Mouse (Mus musculus) right cerebral cortex, postnatal 14 days (tissue): Measurements from ENCODE around the gene Pepd.
A peak's percentile ranks its signal among the peaks of the same experiment; 100 is the strongest.

Source experiments
- DNase-seq: peaks from one replicate; pipeline ENCODE4 v3.0.0; 2022

The Pepd gene

GRCm38 (mm10) chr7:34984526-34985133 lies 72.5 kb downstream of the Pepd start:
- DNase-seq, result no peak

GRCm38 (mm10) chr7:34985216-34985615 lies 73.0 kb downstream of the Pepd start:
- DNase-seq, result no peak

DNA sequence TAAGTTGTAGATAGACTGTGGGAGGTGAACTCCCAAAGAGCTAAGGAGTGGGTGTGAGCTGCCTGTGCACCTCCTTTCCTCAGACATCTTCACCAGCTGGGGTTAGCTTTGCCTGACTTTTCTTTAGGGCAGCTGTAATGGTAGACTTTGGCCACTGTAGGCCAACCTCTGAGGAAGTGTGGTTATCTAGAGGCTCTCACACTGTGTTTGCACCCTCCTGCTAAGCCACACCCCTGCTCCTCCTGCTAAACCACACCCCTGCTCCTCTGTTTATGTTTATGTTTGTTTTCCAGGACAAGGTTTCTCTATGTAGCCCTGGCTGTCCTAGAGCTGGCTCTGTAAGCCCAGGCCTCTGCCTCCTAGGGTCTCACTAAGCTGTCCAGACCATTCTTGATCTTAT lies 73.5 kb downstream of the Pepd start:
- DNase-seq, result no peak

- DNase-seq, result no peak
Measured at GRCm38 (mm10) chr7:34986575-34987150, 74.5 kb downstream of the Pepd start.

DNA sequence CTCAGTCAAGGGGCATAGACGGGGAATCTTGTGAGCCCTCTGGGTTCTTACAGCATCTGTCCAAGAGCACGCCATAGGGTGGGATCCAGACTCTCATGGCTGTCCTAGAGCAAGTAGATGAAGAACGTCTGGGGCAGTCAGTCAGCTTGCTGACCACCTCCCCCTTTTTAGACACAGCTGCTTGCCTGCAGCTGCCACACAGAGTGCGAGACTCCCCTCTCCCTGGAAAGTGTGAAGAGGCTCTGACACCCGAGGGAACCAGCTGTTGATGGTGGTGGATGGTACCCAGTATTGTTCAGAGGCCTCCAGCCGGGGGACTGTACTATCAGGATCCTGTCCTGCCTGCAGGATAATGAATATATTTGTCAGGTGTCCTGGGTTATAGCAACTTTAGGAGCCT lies 75.1 kb downstream of the Pepd start:
- no peak for DNase-seq

GRCm38 (mm10) chr7:34988488-34988887 lies 76.3 kb downstream of the Pepd start:
- DNase-seq, result no peak

DNA sequence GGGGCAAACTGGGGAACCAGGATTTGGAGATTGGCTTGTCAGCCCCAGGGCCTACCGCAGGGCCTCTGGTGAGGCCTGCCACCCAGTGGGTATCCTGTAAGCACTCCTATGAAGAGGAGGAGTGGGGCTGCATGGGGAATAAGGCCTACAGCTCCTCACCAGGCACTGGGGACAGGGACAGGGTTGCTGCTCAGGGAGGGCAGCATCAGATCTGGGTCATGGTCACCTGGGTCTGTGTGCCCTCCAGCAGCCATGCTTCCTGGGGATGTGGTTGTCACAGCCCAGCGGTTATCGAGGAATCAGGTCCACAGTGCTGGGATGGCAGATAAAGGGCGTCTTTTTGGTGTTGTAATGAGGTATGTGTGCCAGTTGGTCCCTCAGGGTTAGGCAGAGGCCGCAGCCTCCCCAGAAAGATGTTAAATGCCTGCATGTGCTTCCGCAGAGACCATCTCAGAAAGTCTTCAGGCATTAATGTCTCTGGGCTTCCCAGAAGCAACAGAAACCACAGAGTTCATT lies 79.6 kb downstream of the Pepd start:
- no peak for DNase-seq

DNA sequence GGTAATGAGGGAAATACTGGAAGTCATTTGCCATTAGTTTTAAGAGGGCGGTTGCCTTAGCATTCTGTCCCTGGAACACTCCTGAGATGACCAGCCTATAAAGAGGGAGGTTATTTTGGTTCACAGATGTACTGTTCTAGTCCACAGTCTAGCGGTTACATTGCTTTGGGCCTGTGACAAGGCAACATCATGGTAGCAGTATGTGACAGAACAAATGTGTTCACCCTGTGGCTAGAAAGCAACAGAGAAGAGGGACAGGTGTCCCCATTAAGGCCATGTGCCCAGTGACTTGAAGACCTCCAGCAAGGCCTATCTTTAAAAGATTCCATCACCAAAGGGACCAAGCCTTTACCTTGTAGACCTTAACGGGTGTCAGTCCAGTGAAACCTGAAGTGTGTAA lies 80.6 kb downstream of the Pepd start:
- no peak for DNase-seq

- no peak for DNase-seq
Measured at GRCm38 (mm10) chr7:34995872-34996662, 83.9 kb downstream of the Pepd start.

DNA sequence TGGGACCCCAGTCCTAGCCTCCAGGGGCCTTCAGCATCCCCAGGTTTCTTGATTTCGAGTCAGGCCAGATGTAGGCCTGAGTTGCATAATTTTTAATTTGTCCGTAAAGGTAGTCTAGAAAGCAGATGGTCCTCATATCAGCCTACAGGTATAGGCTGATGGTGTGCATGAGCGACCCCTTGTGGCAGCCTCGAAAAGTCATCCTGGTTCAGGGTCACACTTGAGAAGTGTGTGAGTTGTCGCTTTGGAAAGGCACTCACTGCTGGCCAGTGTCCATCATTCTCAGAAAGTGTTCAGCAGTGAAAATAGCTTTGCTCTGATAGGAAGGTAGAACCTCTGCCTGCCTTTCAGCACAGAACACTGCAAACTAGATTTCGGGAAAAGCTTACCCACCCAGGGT lies 88.7 kb downstream of the Pepd start:
- peak; percentile 44 for DNase-seq

GRCm38 (mm10) chr7:35003171-35003737 lies 91.1 kb downstream of the Pepd start:
- DNase-seq, result no peak

DNA sequence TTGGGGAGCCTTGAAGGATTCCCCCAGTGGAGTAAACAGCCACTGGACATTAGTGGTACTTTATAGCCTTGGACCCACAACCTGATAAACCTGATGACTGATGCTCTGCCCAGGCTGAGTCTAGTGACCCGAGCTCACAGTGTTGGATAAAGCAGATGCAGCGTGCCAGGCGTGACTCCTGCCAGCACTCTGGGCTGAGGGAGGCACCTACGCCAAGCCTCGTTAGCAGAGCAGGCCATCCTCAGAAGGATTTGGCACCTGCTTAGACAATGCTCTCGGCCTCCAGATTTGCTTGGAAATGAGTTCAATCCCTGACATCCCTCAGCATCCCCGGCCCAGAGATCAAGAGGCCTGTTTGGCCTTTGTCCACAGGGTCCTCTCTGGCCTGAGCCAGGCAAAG lies 94.5 kb downstream of the Pepd start:
- DNase-seq, result no peak

DNA sequence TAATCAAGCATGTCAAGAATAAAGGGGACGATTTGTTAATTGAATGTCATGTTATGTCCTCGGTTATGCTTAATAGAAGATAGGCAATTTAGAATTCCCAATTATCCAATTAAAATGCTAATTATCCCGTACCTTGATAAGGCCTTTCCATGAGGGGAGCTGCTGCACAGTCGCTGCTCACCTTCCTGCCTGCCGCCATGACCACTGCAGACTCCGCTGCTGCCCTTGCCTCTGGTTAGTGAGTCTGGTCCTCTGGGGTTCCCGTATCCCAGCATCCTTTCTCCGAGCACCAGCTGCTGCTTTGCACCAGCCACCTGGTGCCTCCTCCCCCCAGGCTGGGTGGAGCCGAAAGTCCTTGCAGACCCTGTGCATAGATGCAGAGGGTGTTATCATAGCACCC lies 101.0 kb downstream of the Pepd start:
- DNase-seq, result no peak

- no peak for DNase-seq
Measured at GRCm38 (mm10) chr7:35015252-35015651, 103.1 kb downstream of the Pepd start.

- no peak for DNase-seq
Measured at GRCm38 (mm10) chr7:35021365-35021764, 109.2 kb downstream of the Pepd start.

- DNase-seq, result no peak
Measured at GRCm38 (mm10) chr7:35023251-35023650, 111.1 kb downstream of the Pepd start.

- DNase-seq, result no peak
Measured at GRCm38 (mm10) chr7:35024426-35024825, 112.2 kb downstream of the Pepd start.

GRCm38 (mm10) chr7:35025409-35026275 lies 113.5 kb downstream of the Pepd start:
- DNase-seq, result peak; percentile 82

DNA sequence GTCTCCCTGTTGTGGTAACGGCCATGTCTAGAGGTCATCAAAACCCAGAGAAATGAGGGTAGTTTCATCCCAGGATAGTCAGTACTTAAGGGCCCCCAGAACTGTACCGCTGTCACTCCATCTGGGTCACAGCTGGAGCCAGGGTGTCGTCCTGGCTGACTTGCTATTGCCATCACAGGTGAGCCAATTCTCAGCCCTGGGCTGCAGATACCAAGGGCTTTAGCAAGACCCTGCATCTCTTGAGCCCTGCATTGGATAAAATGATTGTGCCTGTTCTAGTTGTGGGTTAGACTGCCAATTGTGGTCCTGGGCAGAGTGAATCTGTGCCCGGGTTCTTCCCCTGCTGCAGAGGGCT lies 114.1 kb downstream of the Pepd start:
- no peak for DNase-seq

- DNase-seq, result peak; percentile 46
Measured at GRCm38 (mm10) chr7:35026838-35027291, 114.7 kb downstream of the Pepd start.

DNA sequence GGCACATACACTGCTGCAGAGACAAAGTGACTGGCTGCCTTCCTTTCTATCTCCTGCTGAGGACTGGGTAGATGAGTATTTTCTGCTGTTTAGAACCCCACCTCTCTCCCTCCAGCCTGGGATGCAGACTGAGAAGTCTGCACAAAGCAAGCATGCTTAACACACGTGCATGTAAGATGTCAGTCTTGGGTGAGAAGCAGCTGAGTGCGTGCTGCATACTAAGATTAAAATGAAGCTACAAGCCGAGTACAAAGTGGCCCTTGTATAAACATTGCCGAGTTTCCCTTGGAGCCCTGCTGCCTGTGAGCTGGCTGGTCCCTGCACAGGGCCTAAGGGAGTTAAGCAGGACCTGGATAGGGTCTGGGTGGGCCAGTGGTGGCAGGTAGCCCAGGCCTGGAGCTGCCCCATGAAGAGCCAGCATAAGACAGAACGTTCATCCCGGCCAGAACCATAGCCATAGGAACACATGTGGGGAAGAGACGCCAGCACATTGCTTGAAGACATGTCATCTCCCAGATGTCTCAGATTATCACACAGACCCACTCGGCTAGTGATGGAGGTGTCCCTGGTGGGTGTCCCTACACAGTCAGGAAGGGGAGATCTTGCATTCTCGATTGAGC lies 115.7 kb downstream of the Pepd start:
- peak; percentile 9 for DNase-seq

GRCm38 (mm10) chr7:35028559-35028958 lies 116.4 kb downstream of the Pepd start:
- DNase-seq, result peak; percentile 31
